Mouse (Mus musculus) megakaryocyte, embryonic 14.5 days (primary cell): ENCODE results near the gene Ttc21a.

ENCODE experiments used
- FLI1 ChIP-seq: IDR thresholded peaks from 2 replicates; pipeline ENCODE4 v1.6.1; 2012; ENCODE audit warnings: low read length, inconsistent platforms, mixed read lengths
- GATA1 ChIP-seq: IDR thresholded peaks from 3 replicates; pipeline ENCODE4 v1.6.1; 2012; ENCODE audit warnings: mixed read lengths, low read length, inconsistent platforms, borderline replicate concordance

- TF ChIP-seq GATA1 (no peak), FLI1 (no peak)
These were observed 61.4 kb downstream of the Ttc21a start for GRCm38 (mm10) chr9:119998776-119999175.
